Mouse (Mus musculus) forebrain, embryonic 11.5 days (tissue): ENCODE measurements around the gene Sin3a. TPM values are rescaled to one million over a fixed set of nuclear protein-coding genes. Genes with fewer than 3 reads are reported as not detected.

Experiments used
- ATAC-seq: fragments of 200-750 bp; cut with Nextera tagmentation; replicated peaks from 2 replicates; pipeline ENCODE4 v1.8.0; 2017; ENCODE audit warnings: moderate TSS enrichment; ENCODE audit not compliant: low FRiP score
- DNase-seq: peaks from one replicate; pipeline ENCODE4 v3.0.0-alpha.2; 2017; ENCODE audit warnings: low spot score
- H3K27ac ChIP-seq: fragments of 300-500 bp; sonication (generic); 2 replicates; pipeline ENCODE4 v1.5.1; 2014; ENCODE audit warnings: low read depth, low read length
- H3K27me3 ChIP-seq: fragments of 300-500 bp; sonication (generic); 2 replicates; pipeline ENCODE4 v1.6.1; 2014; ENCODE audit warnings: mild to moderate bottlenecking, low read length, mixed read lengths; ENCODE audit not compliant: control insufficient read depth, insufficient read depth
- H3K36me3 ChIP-seq: fragments of 300-500 bp; sonication (generic); 2 replicates; pipeline ENCODE4 v1.6.1; 2014; ENCODE audit warnings: mild to moderate bottlenecking, low read length, moderate library complexity, mixed read lengths; ENCODE audit not compliant: control insufficient read depth, insufficient read depth
- H3K4me1 ChIP-seq: fragments of 300-500 bp; sonication (generic); replicated peaks from 2 replicates; pipeline ENCODE4 v1.6.1; 2014; ENCODE audit warnings: low read length, mixed read lengths; ENCODE audit not compliant: control insufficient read depth, insufficient read depth
- H3K4me2 ChIP-seq: fragments of 300-500 bp; sonication (generic); 2 replicates; pipeline ENCODE4 v1.6.1; 2014; ENCODE audit warnings: low read depth, mild to moderate bottlenecking, low read length, moderate library complexity, mixed read lengths; ENCODE audit not compliant: severe bottlenecking
- H3K4me3 ChIP-seq: fragments of 300-500 bp; sonication (generic); 2 replicates; pipeline ENCODE4 v1.5.1; 2014; ENCODE audit warnings: low read depth, low read length
- H3K9ac ChIP-seq: fragments of 300-500 bp; sonication (generic); 2 replicates; pipeline ENCODE4 v1.6.1; 2014; ENCODE audit warnings: low read length
- H3K9me3 ChIP-seq: fragments of 300-500 bp; sonication (generic); 2 replicates; pipeline ENCODE4 v1.6.1; 2016; ENCODE audit warnings: low read length, mixed read lengths; ENCODE audit not compliant: control insufficient read depth
- WGBS: fragments of 180-500 bp; shearing (Covaris S2); extraction: QIAGEN DNeasy Blood & Tissue Kit; methylation state at CpG from one replicate; pipeline ENCODE4 v1.1.7; 2014; 5-methylcytosine and 5-hydroxymethylcytosine counted together
- polyA plus RNA-seq: library from polyadenylated mRNA; unstranded; fragments of >200 nt; fragmentation: Nextera tagmentation; extraction: Ambion mirVana; gene quantifications from 2 replicates; pipeline ENCODE4 v1.2.1, GENCODE M21; 2014

Gene Sin3a
- polyA plus RNA-seq, 1 experiment from 2014 or later, result 71.4 TPM

DNA sequence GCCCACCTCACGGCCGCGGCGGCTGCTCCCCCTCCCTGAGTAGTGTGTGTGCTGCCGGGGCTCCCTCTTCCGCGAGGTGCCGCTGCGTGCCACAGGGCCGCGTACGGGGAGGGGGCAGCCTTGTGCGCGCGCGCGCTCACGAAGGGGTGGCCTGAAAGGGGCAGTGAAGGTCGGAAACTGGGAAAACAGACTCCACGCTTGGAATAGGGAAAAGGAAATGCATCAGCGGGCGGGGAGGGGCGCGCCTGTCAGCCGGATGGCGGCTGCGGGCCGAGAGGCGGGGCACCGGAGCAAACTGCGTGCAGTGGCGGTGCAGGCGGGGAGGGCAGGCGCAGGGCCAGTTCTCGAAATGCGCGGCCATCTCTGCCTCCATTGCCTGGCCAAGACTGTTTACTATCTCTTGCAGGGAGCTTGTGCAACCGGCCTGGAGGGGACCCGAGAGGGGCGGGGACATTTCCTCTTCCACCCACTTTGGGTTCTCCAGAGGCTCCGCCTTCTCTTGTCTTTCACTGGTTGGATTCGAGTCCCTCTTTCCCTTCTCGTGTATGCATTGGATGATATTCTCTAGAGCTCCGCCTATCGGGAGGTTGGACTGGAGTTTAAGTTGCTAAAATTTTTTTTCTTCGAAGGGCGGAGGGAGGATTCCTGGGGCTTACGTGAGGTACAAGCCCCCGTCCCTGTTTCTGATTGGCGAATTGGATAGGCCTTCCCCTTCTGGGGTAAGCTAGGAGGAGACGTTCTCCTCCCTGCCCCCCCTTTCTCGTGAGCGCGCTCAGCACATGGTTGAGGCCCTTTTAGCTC is 1.3 kb downstream of the Sin3a start:
- Histone ChIP-seq H3K9me3 (no peaks in the 10 kb centered on the region), H3K36me3 (no peaks in the 10 kb centered on the region), H3K4me2 (peak overlapping the region; percentile 95), H3K4me1 (no peaks in the 10 kb centered on the region; the same call in 1 of the 2 replicates), H3K4me3 (peak overlapping the region; percentile 88), H3K9ac (peak overlapping the region; percentile 79), H3K27me3 (no peaks in the 10 kb centered on the region), H3K27ac (peak overlapping the region; percentile 98)
- under 1% methylated on average over 54 of the region's 54 CpGs for WGBS
- ATAC-seq (peak; percentile 73), DNase-seq (peak; percentile 96)

GRCm38 (mm10) chr9:57073790-57074094 is 1.9 kb downstream of the Sin3a start:
- DNase-seq, result no peak
- Histone ChIP-seq H3K27ac (peak overlapping the region; percentile 98), H3K4me1 (no peaks in the 10 kb centered on the region; the same call in 1 of the 2 replicates), H3K36me3 (no peaks in the 10 kb centered on the region), H3K4me3 (peak overlapping the region; percentile 88), H3K9me3 (no peaks in the 10 kb centered on the region), H3K4me2 (peak overlapping the region; percentile 95), H3K9ac (peak overlapping the region; percentile 79), H3K27me3 (no peaks in the 10 kb centered on the region)
- no peak for ATAC-seq
- under 1% methylated on average over 15 of the region's 15 CpGs for WGBS

- H3K9ac ChIP-seq, result peak overlapping the region; percentile 79
- WGBS, result 6% methylated on average over 21 of the region's 21 CpGs
- H3K27ac ChIP-seq, result peak overlapping the region; percentile 98
- DNase-seq (peak; percentile 63), ATAC-seq (no peak)
- no peaks in the 10 kb centered on the region for H3K9me3 ChIP-seq
- H3K4me1 ChIP-seq, result no peaks in the 10 kb centered on the region; the same call in 1 of the 2 replicates
- peak overlapping the region; percentile 95 for H3K4me2 ChIP-seq
- H3K4me3 ChIP-seq, result peak overlapping the region; percentile 88
- H3K27me3 ChIP-seq, result no peaks in the 10 kb centered on the region
- no peaks in the 10 kb centered on the region for H3K36me3 ChIP-seq
These were observed 2.5 kb downstream of the Sin3a start for GRCm38 (mm10) chr9:57074171-57074821.

DNA sequence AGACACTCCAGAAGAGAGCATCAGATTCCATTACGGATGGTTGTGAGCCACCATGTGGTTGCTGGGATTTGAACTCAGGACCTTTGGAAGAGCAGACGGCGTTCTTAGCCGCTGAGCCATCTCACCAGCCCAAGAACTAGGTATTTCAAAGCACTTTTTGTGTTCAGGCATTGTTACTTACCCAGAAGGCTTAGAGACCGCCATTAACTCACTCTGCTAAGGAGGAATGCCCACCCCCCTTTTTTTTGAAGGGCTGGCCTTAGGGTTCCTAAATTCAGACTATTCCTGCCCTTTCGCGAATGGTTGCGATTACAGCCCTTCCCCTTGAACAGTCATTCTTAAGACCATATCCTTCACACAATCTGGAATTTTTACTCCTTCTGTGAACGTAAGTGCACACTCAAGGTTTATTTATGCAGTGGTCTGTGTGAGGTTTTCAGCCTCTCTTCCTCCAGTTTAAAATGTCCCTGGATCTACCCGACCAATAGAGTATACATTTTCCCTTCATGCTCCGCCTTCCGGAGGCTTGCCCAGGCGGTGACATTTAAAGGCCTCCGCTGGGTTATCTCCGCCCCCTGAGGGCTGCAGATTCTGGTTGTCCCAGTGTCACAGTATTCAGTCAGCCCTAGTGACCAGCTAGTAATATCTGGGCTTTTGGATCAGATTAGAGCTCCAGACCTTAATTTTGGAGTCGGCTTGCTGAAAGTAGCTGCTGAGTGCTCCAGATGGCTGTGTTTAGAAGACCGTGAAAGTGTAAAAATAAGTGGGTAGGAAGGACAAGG is 3.2 kb downstream of the Sin3a start:
- Histone ChIP-seq H3K9me3 (no peaks in the 10 kb centered on the region), H3K4me1 (no peaks in the 10 kb centered on the region; the same call in 1 of the 2 replicates), H3K27ac (peak overlapping the region; percentile 98), H3K9ac (peak overlapping the region; percentile 43), H3K36me3 (no peaks in the 10 kb centered on the region), H3K4me2 (peak overlapping the region; percentile 95), H3K27me3 (no peaks in the 10 kb centered on the region), H3K4me3 (peak overlapping the region; percentile 88)
- ATAC-seq, result no peak
- WGBS, result 6% methylated on average over 17 of the region's 17 CpGs
- peak; percentile 70 for DNase-seq

DNA sequence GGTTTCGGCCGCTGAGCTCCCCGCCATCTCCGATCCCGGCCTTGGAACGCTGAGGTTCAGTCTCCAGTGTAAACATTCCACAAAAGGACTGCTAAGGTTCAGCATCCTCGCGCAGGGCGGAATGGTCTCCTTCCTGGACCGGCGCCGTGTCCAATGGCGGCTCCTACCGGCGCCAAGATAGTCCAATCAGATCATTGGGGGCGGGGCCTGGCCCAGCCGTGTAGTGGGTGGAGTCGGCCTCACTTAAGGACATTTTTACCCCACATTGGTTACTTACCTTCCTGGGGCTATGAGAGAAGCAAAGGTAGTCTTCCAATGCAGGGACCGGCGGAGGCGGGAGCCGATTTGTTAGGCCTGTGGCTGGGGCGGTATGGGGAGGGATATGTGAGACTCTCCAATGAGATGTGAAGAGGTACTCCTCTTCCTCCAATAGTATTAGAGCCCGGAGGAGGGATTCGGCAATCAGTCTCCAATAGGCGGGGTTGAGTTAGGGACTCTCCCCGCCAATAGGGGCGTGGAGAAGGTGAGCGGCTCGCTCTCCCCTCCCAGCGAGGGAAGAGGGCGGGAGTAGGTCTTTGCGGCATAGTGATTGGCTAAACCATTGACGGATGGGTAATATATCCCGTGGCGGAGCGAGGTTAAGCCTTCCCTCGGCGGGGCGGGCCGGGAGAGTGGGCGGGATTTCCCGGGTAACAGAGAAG is 4.0 kb downstream of the Sin3a start:
- H3K27ac ChIP-seq, result peak overlapping the region; percentile 98
- no peaks in the 10 kb centered on the region for H3K36me3 ChIP-seq
- H3K27me3 ChIP-seq, result no peaks in the 10 kb centered on the region
- peak overlapping the region; percentile 88 for H3K4me3 ChIP-seq
- DNase-seq (peak; percentile 98), ATAC-seq (peak; percentile 85)
- H3K9me3 ChIP-seq, result no peaks in the 10 kb centered on the region
- H3K4me1 ChIP-seq, result no peaks in the 10 kb centered on the region; the same call in 1 of the 2 replicates
- H3K9ac ChIP-seq, result peak overlapping the region; percentile 87
- H3K4me2 ChIP-seq, result peak overlapping the region; percentile 95
- under 1% methylated on average over 43 of the region's 43 CpGs for whole genome bisulfite sequencing

DNA sequence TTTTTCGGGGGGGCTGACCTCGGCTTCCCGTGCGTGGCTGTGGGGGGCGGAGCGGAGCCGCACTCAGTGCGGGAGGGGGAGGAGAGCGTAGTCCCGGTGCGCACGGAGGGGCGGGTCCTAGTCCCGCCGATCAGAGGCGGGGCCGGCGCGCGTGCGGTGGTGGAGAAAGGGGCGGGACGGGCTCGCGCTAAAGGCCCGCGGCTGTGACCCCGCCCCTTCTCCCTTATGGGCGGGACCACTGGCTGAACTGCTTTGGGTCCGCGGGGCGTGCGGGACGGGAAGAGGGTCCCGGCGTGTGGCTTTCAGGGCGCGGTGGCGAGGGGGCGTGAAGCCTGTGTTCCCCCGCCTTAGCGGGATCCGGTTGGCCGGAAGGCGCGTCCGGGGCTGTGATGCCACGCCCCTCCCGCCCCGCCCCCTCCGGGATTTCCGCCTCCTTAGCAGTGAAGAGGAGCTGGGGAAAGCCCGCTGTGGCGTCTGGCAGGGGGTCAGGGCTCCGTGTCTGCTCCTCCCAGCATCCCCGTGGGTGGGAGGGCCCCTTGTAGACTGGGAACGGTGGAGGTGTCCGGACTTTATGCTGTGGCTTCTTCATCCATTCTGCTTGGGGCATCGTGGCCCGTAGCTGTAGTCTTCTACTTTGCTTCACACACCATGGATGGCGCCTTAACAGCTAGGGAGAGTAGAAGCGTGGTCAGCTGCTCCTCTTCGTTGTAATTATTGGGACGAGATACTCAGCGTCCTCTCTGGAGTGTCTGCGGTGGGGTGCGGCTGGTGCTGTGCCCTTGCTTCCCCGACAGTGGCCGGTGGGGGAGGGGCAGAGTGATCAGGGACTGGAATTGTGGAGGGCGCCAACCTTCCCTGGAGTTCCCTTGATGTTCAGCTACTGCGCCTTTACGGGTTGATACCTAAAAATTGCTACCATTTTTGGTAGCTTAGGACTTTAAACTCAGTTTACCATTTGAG is 5.1 kb downstream of the Sin3a start:
- DNase-seq (peak; percentile 93), ATAC-seq (peak; percentile 19)
- 2% methylated on average over 69 of the region's 72 CpGs for WGBS
- H3K36me3 ChIP-seq, result no peaks in the 10 kb centered on the region
- no peaks in the 10 kb centered on the region for H3K27me3 ChIP-seq
- no peaks in the 10 kb centered on the region; the same call in 1 of the 2 replicates for H3K4me1 ChIP-seq
- H3K9ac ChIP-seq, result peak overlapping the region; percentile 87
- H3K27ac ChIP-seq, result peak overlapping the region; percentile 96
- H3K4me3 ChIP-seq, result peak overlapping the region; percentile 88
- peak overlapping the region; percentile 95 for H3K4me2 ChIP-seq
- no peaks in the 10 kb centered on the region for H3K9me3 ChIP-seq

DNA sequence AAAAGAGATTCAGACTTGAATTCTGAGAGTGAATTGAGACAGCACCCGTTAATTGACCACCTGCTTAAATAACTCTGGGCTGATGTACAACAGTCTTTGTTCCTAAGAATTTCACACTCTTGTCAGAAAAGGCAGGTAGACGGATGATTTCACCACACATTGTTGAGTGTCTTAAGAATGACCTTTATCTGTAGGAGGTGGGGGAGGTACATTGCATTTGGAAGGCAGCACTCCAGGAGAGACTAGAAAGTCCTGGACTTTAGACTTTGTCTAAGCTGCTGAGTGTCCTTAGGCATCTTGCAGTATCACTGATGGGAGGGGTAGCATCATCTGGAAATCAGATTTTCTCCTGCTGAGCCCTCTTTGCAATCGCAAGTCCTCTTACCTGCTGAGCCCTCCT is 10.4 kb downstream of the Sin3a start:
- no peak for ATAC-seq
- no peak overlapping the region for H3K4me2 ChIP-seq
- no peak for DNase-seq
- 84% methylated on average over 3 of the region's 3 CpGs for WGBS
- H3K4me3 ChIP-seq, result no peak overlapping the region
- H3K9me3 ChIP-seq, result no peaks in the 10 kb centered on the region
- no peaks in the 10 kb centered on the region for H3K27me3 ChIP-seq
- H3K36me3 ChIP-seq, result no peaks in the 10 kb centered on the region
- no peaks in the 10 kb centered on the region for H3K4me1 ChIP-seq
- no peak overlapping the region for H3K9ac ChIP-seq
- H3K27ac ChIP-seq, result no peak overlapping the region
